11 mouse cellular contexts compared by ENCODE assay signal in the genomic region with DNA sequence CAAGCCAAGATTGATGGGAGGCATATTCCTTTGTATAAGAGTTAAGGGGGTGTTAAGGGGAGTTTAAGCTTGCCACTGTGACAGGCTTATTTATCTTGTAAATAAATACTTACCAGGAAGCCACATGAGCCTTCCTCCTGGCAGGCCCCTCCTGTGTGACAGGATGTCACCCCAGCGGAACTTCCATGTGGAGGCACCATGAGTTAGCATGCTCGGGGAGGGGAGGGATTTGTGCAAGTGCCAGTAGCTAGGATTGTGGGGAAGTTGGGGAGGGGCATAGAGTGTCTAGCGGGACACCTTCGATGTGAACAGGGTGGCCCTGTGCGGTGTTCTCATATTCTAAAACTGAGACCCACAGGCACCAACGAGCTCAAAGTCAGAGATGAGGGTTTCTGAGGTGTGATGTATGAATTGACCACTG.
DNase-seq lines count a peak whose midpoint lies in the region; ATAC-seq and TF ChIP-seq lines count a peak whose summit lies in the region.
"Had no signal": no experiment of that assay in that cellular context is flagged by ENCODE, and none has a peak within 500 bp of the region (broad histone marks: within the 10 kb centered on the region; RNA-seq: fewer than 3 reads in every experiment).

No protein-coding gene starts in this region.

- H3K36me3 ChIP-seq in embryonic facial prominence, embryonic 14.5 days (ENCODE audit: control insufficient read depth, insufficient read depth, low read length): no peaks in the 10 kb centered on the region
- H3K36me3 ChIP-seq in embryonic facial prominence, embryonic 10.5 days (replicated peaks): no peaks in the 10 kb centered on the region
- H3K36me3 ChIP-seq in lung, postnatal 0 days (ENCODE audit: insufficient read depth, low read length): no peaks in the 10 kb centered on the region
- H3K36me3 ChIP-seq in neural tube, embryonic 15.5 days: no peaks in the 10 kb centered on the region

- H3K4me3 ChIP-seq in embryonic facial prominence, embryonic 14.5 days (ENCODE audit: low read depth, low read length): no peak overlapping the region
- H3K4me3 ChIP-seq in embryonic facial prominence, embryonic 10.5 days: no peak overlapping the region
- H3K4me3 ChIP-seq in lung, postnatal 0 days (ENCODE audit: low read depth, low read length): no peak overlapping the region
- H3K4me3 ChIP-seq in neural tube, embryonic 15.5 days (replicated peaks): no peak overlapping the region
- H3K4me3 ChIP-seq: erythroblast, embryonic 14.5 days had no signal

- H3K4me2 ChIP-seq in embryonic facial prominence, embryonic 14.5 days (ENCODE audit: low read depth, low read length): no peak overlapping the region
- no peak overlapping the region for H3K4me2 ChIP-seq in lung, postnatal 0 days (replicated peaks; ENCODE audit: low read depth, low read length)
- H3K4me2 ChIP-seq in neural tube, embryonic 15.5 days: no peak overlapping the region

- DNase-seq in embryonic facial prominence, embryonic 14.5 days (ENCODE audit: low spot score): peak; percentile 27
- DNase-seq in embryonic facial prominence, embryonic 10.5 days (ENCODE audit: low spot score): no peak
- DNase-seq in lung, postnatal 0 days (ENCODE audit: low spot score): peak; percentile 14
- DNase-seq in lung, postnatal 25 days (ENCODE audit: low spot score): no peak
- peak; percentile 6 to 42 for DNase-seq in lung, postnatal 4 days
- no peak for DNase-seq in ovary, postnatal 10 days (ENCODE audit: low spot score)
- DNase-seq: cerebellum, postnatal 36 days; gastrocnemius, postnatal 10 days had no signal

- 76% methylated on average over 6 of the region's 6 CpGs for WGBS in embryonic facial prominence, embryonic 14.5 days
- WGBS in embryonic facial prominence, embryonic 10.5 days: 84% methylated on average over 6 of the region's 6 CpGs
- WGBS in lung, postnatal 0 days: 54% methylated on average over 6 of the region's 6 CpGs
- WGBS in neural tube, embryonic 15.5 days: 61% methylated on average over 6 of the region's 6 CpGs

- no peak for TF ChIP-seq EP300 in lung, postnatal 0 days (IDR thresholded peaks at IDR 0.05)

- H3K27me3 ChIP-seq in embryonic facial prominence, embryonic 14.5 days (replicated peaks; ENCODE audit: control insufficient read depth, insufficient read depth, low read length): no peaks in the 10 kb centered on the region
- no peaks in the 10 kb centered on the region for H3K27me3 ChIP-seq in embryonic facial prominence, embryonic 10.5 days (replicated peaks; ENCODE audit: low read depth, poor library complexity, severe bottlenecking)
- H3K27me3 ChIP-seq in lung, postnatal 0 days (replicated peaks; ENCODE audit: insufficient read depth, low read length): no peaks in the 10 kb centered on the region
- no peaks in the 10 kb centered on the region for H3K27me3 ChIP-seq in neural tube, embryonic 15.5 days (replicated peaks)

- no peak overlapping the region for H3K9ac ChIP-seq in embryonic facial prominence, embryonic 14.5 days (ENCODE audit: low read depth, low read length)
- H3K9ac ChIP-seq in lung, postnatal 0 days (replicated peaks; ENCODE audit: low read depth): no peak overlapping the region
- no peak overlapping the region for H3K9ac ChIP-seq in neural tube, embryonic 15.5 days (replicated peaks)

- H3K9me3 ChIP-seq in embryonic facial prominence, embryonic 14.5 days (ENCODE audit: control insufficient read depth, low read length): no peaks in the 10 kb centered on the region
- no peaks in the 10 kb centered on the region for H3K9me3 ChIP-seq in embryonic facial prominence, embryonic 10.5 days
- no peaks in the 10 kb centered on the region for H3K9me3 ChIP-seq in lung, postnatal 0 days (ENCODE audit: low read length)
- no peaks in the 10 kb centered on the region for H3K9me3 ChIP-seq in neural tube, embryonic 15.5 days (replicated peaks)

- no peak overlapping the region for H3K27ac ChIP-seq in embryonic facial prominence, embryonic 14.5 days (replicated peaks; ENCODE audit: low read depth, low read length)
- H3K27ac ChIP-seq in embryonic facial prominence, embryonic 10.5 days (replicated peaks): no peak overlapping the region
- no peak overlapping the region for H3K27ac ChIP-seq in lung, postnatal 0 days (ENCODE audit: low read length)
- H3K27ac ChIP-seq in neural tube, embryonic 15.5 days (replicated peaks): peak overlapping the region; percentile 23; the same call in 1 of the 2 replicates

- no peak for ATAC-seq in embryonic facial prominence, embryonic 14.5 days (ENCODE audit: low read depth)
- peak; percentile 29 for ATAC-seq in lung, postnatal 0 days
- ATAC-seq in neural tube, embryonic 15.5 days (ENCODE audit: low FRiP score): peak; percentile 49
- ATAC-seq in erythroid progenitor cell, adult 5-6 weeks (replicated peaks; ENCODE audit: low FRiP score, poor library complexity, severe bottlenecking): no peak

- TF ChIP-seq CTCF in lung, postnatal 0 days (IDR thresholded peaks at IDR 0.05): no peak

- H3K4me1 ChIP-seq in embryonic facial prominence, embryonic 14.5 days (ENCODE audit: control insufficient read depth, insufficient read depth, low read length): no peaks in the 10 kb centered on the region
- H3K4me1 ChIP-seq in embryonic facial prominence, embryonic 10.5 days: peaks cover 15% of the 10 kb centered on the region
- no peaks in the 10 kb centered on the region for H3K4me1 ChIP-seq in lung, postnatal 0 days (ENCODE audit: insufficient read depth, low read depth, low read length)
- peaks cover 31% of the 10 kb centered on the region for H3K4me1 ChIP-seq in neural tube, embryonic 15.5 days

Comparison
In these comparisons a context has a peak if more than half of its experiments do, and no peak if none do; other contexts are left out.
1. DNase-seq: peak in embryonic facial prominence, embryonic 14.5 days (single experiment), lung, postnatal 0 days (single experiment) and lung, postnatal 4 days (2 of 2); none in embryonic facial prominence, embryonic 10.5 days (single experiment), lung, postnatal 25 days (single experiment) and ovary, postnatal 10 days (single experiment).
2. ATAC-seq: peak in lung, postnatal 0 days (single experiment) and neural tube, embryonic 15.5 days (single experiment); none in embryonic facial prominence, embryonic 14.5 days (single experiment) and erythroid progenitor cell, adult 5-6 weeks (single experiment).